Mouse (Mus musculus) hindbrain, embryonic 13.5 days (tissue): Measurements from ENCODE around the gene Nfrkb. TPM values are rescaled to one million over a fixed set of nuclear protein-coding genes. Genes with fewer than 3 reads are reported as not detected.

Experiments used
- ATAC-seq: fragments of 200-750 bp; cut with Nextera tagmentation; 2 replicates; pipeline ENCODE4 v1.8.0; 2017; ENCODE audit warnings: moderate TSS enrichment; ENCODE audit not compliant: low FRiP score
- H3K27ac ChIP-seq: fragments of 300-500 bp; sonication (generic); 2 replicates; pipeline ENCODE4 v1.5.1; 2015; ENCODE audit warnings: inconsistent platforms, mild to moderate bottlenecking, moderate library complexity
- H3K27me3 ChIP-seq: fragments of 300-500 bp; sonication (generic); 2 replicates; pipeline ENCODE4 v1.6.1; 2015; ENCODE audit warnings: mild to moderate bottlenecking, inconsistent platforms
- H3K36me3 ChIP-seq: fragments of 300-500 bp; sonication (generic); 2 replicates; pipeline ENCODE4 v1.6.1; 2015; ENCODE audit warnings: mild to moderate bottlenecking, inconsistent platforms
- H3K4me1 ChIP-seq: fragments of 300-500 bp; sonication (generic); replicated peaks from 2 replicates; pipeline ENCODE4 v1.6.1; 2015; ENCODE audit warnings: inconsistent platforms
- H3K4me2 ChIP-seq: fragments of 300-500 bp; sonication (generic); 2 replicates; pipeline ENCODE4 v1.6.1; 2015; ENCODE audit warnings: inconsistent platforms, mild to moderate bottlenecking, moderate library complexity
- H3K4me3 ChIP-seq: fragments of 300-500 bp; sonication (generic); 2 replicates; pipeline ENCODE4 v1.5.1; 2015; ENCODE audit warnings: mild to moderate bottlenecking, inconsistent platforms
- H3K9ac ChIP-seq: fragments of 300-500 bp; sonication (generic); 2 replicates; pipeline ENCODE4 v1.6.1; 2015; ENCODE audit warnings: mild to moderate bottlenecking, inconsistent platforms
- H3K9me3 ChIP-seq: fragments of 300-500 bp; sonication (generic); 2 replicates; pipeline ENCODE4 v1.6.1; 2016; ENCODE audit warnings: inconsistent platforms
- WGBS: fragments of 180-500 bp; shearing (Covaris S2); methylation state at CpG from one replicate; pipeline ENCODE4 v1.1.7; 2015; 5-methylcytosine and 5-hydroxymethylcytosine counted together
- polyA plus RNA-seq: library from polyadenylated mRNA; unstranded; fragments of >200 nt; fragmentation: Nextera tagmentation; extraction: Ambion mirVana; gene quantifications from 2 replicates; pipeline ENCODE4 v1.2.1, GENCODE M21; 2015

Nfrkb gene
- polyA plus RNA-seq, 1 experiment from 2014 or later: 28.3 TPM

DNA sequence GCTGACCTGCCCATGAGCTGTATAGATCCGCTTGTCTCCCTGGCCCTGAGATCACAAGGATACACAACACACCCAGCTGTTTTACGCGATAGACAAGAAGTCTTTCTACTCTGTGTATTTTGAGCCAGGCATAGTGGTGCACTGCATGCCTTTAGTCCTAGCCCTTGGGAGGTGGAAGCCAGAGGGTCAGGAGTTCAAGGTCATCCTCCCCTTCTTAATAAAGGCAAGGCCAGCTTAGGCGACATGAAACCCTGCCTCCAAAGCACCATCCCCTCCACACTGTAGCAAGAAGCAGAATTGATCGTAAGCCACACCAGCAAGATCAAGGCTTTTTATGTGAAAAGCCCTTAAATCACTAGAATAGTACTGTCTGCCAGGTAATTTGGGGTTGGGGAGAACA, 45.8 kb downstream of the Nfrkb start:
- Histone ChIP-seq H3K4me2 (no peak overlapping the region), H3K27ac (no peak overlapping the region), H3K36me3 (no peaks in the 10 kb centered on the region), H3K9me3 (no peaks in the 10 kb centered on the region), H3K4me3 (no peak overlapping the region), H3K4me1 (no peaks in the 10 kb centered on the region), H3K9ac (no peak overlapping the region), H3K27me3 (no peaks in the 10 kb centered on the region)
- no peak for ATAC-seq
- WGBS: 88% methylated on average over 5 of the region's 5 CpGs

DNA sequence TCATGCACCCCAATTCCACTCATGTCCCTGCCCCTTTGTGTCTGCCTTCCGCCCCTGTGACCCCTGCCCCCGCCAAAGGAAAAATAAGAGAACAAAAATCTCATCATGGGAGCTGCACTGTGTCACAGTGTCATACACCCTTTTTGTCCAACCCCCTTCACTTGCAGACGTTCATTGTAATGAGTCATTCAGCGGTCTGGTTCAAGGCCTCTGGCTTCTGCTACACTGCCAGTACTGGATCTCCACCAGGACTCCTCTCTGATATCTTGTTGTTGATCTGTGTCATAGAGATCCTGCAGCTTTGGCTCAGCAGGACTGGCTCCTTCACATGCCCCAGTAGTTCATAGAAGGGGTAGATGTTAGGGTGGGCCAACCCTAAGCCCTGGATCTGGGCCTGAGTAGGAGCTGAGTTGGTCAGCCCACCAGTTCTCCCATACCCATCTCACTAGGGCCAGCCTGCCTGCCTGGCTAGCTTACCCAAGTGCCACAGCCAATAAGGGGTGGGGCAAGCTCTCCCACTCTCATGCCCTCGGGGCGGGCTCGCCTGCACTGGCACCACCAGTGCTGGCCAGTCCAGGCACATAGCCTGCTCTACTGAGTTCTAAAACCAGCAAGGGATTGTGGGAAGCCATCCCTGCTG, 46.5 kb downstream of the Nfrkb start:
- Histone ChIP-seq H3K9me3 (no peaks in the 10 kb centered on the region), H3K27me3 (no peaks in the 10 kb centered on the region), H3K9ac (no peak overlapping the region), H3K4me1 (no peaks in the 10 kb centered on the region), H3K4me2 (no peak overlapping the region), H3K36me3 (no peaks in the 10 kb centered on the region), H3K27ac (no peak overlapping the region), H3K4me3 (no peak overlapping the region)
- no peak for ATAC-seq
- WGBS: 82% methylated on average over 7 of the region's 7 CpGs

DNA sequence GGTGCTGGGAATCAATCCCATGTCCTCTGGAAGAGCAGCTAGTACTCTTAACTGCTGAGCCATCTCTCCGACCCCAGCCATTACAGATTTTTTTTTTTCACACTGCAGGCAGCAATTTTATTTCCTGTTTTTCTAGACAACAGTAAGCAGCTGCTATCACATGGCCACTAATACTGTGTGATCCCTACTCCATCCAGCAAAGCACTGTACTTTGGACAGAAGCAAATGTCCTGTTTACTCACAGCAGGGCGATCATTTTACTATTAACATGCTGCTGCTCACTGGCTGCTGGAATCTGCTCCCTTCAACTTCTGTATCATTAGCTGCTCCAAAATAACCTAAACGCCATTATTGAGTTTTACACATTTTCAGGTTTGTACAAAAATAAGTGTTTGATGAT, 47.4 kb downstream of the Nfrkb start:
- H3K4me1 ChIP-seq: no peaks in the 10 kb centered on the region
- no peak overlapping the region for H3K9ac ChIP-seq
- H3K9me3 ChIP-seq: no peaks in the 10 kb centered on the region
- H3K27me3 ChIP-seq: no peaks in the 10 kb centered on the region
- H3K27ac ChIP-seq: no peak overlapping the region
- H3K4me2 ChIP-seq: no peak overlapping the region
- no peak for ATAC-seq
- H3K4me3 ChIP-seq: no peak overlapping the region
- H3K36me3 ChIP-seq: no peaks in the 10 kb centered on the region
- WGBS: 88% methylated on average over 3 of the region's 3 CpGs

DNA sequence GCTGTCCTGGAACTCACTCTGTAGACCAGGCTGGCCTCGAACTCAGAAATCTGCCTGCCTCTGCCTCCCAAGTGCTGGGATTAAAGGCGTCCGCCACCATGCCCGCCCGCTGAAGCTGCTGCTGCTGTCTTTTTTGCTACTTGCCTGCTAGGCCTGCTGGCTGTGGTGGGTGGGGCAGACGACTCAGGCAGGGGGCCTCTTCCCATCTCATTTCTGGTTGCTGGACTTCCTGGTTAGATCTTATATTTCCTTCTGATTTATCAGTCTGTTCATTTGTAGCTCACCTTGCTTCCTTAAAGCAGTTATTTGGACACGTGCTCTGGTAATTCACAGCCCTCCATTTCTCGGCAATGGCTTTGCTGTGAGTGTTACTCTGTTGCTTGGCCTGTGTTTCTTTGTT, 49.4 kb downstream of the Nfrkb start:
- H3K27ac ChIP-seq: no peak overlapping the region

GRCm38 (mm10) chr9:31437861-31438260, 51.9 kb downstream of the Nfrkb start:
- 95% methylated on average over 6 of the region's 7 CpGs for WGBS
- Histone ChIP-seq H3K4me2 (no peak overlapping the region), H3K9ac (no peak overlapping the region), H3K27me3 (no peaks in the 10 kb centered on the region), H3K4me1 (no peaks in the 10 kb centered on the region), H3K4me3 (no peak overlapping the region), H3K27ac (no peak overlapping the region), H3K9me3 (no peaks in the 10 kb centered on the region), H3K36me3 (no peaks in the 10 kb centered on the region)
- no peak for ATAC-seq

More for the DNA sequence above, 49.4 kb downstream of the Nfrkb start:
- Histone ChIP-seq H3K27me3 (no peaks in the 10 kb centered on the region), H3K4me1 (no peaks in the 10 kb centered on the region), H3K4me3 (no peak overlapping the region), H3K4me2 (no peak overlapping the region), H3K9me3 (no peaks in the 10 kb centered on the region), H3K36me3 (no peaks in the 10 kb centered on the region), H3K9ac (no peak overlapping the region)
- 84% methylated on average over 8 of the region's 8 CpGs for WGBS
- ATAC-seq: no peak

DNA sequence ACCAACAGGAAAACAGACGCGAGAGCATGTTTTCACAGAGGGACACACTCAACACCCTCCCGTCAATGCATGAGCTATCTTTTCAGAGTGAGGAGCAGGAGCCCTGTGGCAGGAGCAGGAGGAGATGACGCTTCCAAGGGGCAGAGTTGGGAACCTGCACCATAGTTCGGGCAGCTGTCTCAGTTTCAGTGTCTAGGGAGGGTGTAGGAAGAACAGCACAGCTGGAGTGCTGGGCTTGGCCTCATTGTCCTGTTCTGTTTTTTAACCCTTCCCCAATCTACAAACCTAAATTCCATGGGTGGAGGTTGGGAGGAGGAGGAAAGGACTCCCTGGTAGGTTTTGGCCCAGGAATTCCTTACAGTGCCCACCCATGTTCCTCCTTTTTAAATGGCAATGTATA, 52.8 kb downstream of the Nfrkb start:
- no peaks in the 10 kb centered on the region for H3K36me3 ChIP-seq
- H3K27ac ChIP-seq: no peak overlapping the region
- WGBS: 61% methylated on average over 5 of the region's 5 CpGs
- no peak for ATAC-seq
- H3K27me3 ChIP-seq: no peaks in the 10 kb centered on the region
- H3K9ac ChIP-seq: no peak overlapping the region
- no peak overlapping the region for H3K4me2 ChIP-seq
- no peaks in the 10 kb centered on the region for H3K4me1 ChIP-seq
- H3K9me3 ChIP-seq: no peaks in the 10 kb centered on the region
- no peak overlapping the region for H3K4me3 ChIP-seq

GRCm38 (mm10) chr9:31439341-31439740, 53.3 kb downstream of the Nfrkb start:
- Histone ChIP-seq H3K4me3 (no peak overlapping the region), H3K4me2 (no peak overlapping the region), H3K9ac (no peak overlapping the region), H3K36me3 (no peaks in the 10 kb centered on the region), H3K4me1 (no peaks in the 10 kb centered on the region), H3K27me3 (no peaks in the 10 kb centered on the region), H3K9me3 (no peaks in the 10 kb centered on the region), H3K27ac (no peak overlapping the region)
- ATAC-seq: no peak
- 86% methylated on average over 6 of the region's 6 CpGs for WGBS

DNA sequence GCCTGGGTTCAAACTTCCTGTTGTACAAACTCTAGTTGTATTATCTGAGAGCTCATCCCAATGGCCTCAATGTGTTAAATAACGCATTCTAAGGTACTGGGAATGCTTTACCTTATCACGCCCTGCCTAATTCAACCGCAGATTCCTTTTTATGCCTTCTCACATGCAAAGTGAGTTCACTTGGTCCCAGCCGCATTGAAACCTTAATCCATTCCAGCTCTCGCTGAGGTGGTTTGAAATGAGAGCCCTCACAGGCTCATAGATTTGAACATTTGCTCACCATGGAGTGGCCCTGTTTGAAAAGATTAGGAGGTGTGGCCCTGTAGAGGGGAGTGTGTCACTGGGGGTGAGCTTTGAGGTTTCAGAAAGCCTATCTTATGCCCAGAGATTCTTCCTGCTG, 54.4 kb downstream of the Nfrkb start:
- H3K27ac ChIP-seq: no peak overlapping the region
- no peaks in the 10 kb centered on the region for H3K36me3 ChIP-seq
- no peak overlapping the region for H3K4me2 ChIP-seq
- 92% methylated on average over 5 of the region's 5 CpGs for WGBS
- H3K4me3 ChIP-seq: no peak overlapping the region
- H3K27me3 ChIP-seq: no peaks in the 10 kb centered on the region
- no peaks in the 10 kb centered on the region for H3K4me1 ChIP-seq
- no peak overlapping the region for H3K9ac ChIP-seq
- no peak for ATAC-seq
- no peaks in the 10 kb centered on the region for H3K9me3 ChIP-seq

DNA sequence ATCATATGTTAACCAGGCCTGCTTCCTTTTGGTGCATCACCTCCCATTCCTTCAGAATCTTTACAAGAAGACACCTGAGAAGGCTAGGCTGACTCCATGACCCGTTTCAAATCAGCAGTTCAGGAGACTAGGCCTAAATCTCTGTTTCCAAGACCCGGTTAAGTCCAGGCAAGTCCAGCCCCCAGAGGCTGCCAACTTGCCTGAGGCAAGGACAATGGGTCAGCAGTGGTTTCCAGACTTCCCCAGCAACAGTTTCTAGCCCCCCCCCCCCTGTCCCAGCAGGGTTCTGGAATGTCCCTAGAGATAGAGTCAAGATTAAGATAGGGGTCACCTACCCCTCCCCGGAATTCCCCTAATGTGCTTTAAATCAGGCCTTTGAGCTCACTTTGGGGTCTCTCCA, 55.5 kb downstream of the Nfrkb start:
- Histone ChIP-seq H3K9me3 (no peaks in the 10 kb centered on the region), H3K4me1 (no peaks in the 10 kb centered on the region)

GRCm38 (mm10) chr9:31444236-31444635, 58.2 kb downstream of the Nfrkb start:
- no peak overlapping the region for H3K4me3 ChIP-seq
- no peaks in the 10 kb centered on the region for H3K27me3 ChIP-seq
- no peak overlapping the region for H3K4me2 ChIP-seq
- ATAC-seq: no peak
- no peaks in the 10 kb centered on the region for H3K4me1 ChIP-seq
- WGBS: 88% methylated on average over 8 of the region's 8 CpGs
- no peaks in the 10 kb centered on the region for H3K9me3 ChIP-seq
- no peak overlapping the region for H3K27ac ChIP-seq
- H3K9ac ChIP-seq: no peak overlapping the region
- no peaks in the 10 kb centered on the region for H3K36me3 ChIP-seq

More for the DNA sequence above, 55.5 kb downstream of the Nfrkb start:
- ATAC-seq: no peak
- no peak overlapping the region for H3K9ac ChIP-seq
- H3K4me2 ChIP-seq: no peak overlapping the region
- no peaks in the 10 kb centered on the region for H3K27me3 ChIP-seq
- WGBS: 86% methylated on average over 3 of the region's 3 CpGs
- no peaks in the 10 kb centered on the region for H3K36me3 ChIP-seq
- no peak overlapping the region for H3K4me3 ChIP-seq
- H3K27ac ChIP-seq: no peak overlapping the region

- no peak overlapping the region for H3K4me2 ChIP-seq
- H3K9me3 ChIP-seq: no peaks in the 10 kb centered on the region
- no peak overlapping the region for H3K4me3 ChIP-seq
- H3K9ac ChIP-seq: no peak overlapping the region
- WGBS: 91% methylated on average over 7 of the region's 7 CpGs
- H3K4me1 ChIP-seq: no peaks in the 10 kb centered on the region
- H3K36me3 ChIP-seq: no peaks in the 10 kb centered on the region
- H3K27me3 ChIP-seq: no peaks in the 10 kb centered on the region
- no peak for ATAC-seq
- no peak overlapping the region for H3K27ac ChIP-seq
Measured at GRCm38 (mm10) chr9:31449145-31449772, 63.3 kb downstream of the Nfrkb start.

DNA sequence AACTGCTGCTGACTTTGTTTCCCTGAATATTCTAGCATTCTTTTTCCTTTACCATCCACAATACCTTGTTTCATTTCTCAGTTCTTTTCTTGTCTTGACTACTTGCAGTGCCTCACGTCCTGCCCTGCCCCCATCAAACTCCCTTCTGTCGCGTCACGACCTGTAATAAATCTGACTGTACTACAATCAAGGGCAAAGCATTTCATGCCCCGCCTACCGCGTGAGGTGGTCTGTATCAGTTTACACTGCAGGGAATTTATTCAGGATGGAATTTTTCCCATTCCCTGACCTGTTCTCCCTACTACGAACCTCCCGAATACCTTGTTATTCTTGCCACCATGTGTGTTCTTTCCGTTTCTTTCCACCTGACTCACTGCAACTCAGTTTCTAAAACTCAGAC, 66.2 kb downstream of the Nfrkb start:
- Histone ChIP-seq H3K4me3 (no peak overlapping the region), H3K4me2 (no peak overlapping the region), H3K27ac (no peak overlapping the region), H3K27me3 (no peaks in the 10 kb centered on the region), H3K4me1 (no peaks in the 10 kb centered on the region), H3K9me3 (no peaks in the 10 kb centered on the region), H3K36me3 (no peaks in the 10 kb centered on the region), H3K9ac (no peak overlapping the region)
- WGBS: 77% methylated on average over 10 of the region's 10 CpGs
- ATAC-seq: no peak

DNA sequence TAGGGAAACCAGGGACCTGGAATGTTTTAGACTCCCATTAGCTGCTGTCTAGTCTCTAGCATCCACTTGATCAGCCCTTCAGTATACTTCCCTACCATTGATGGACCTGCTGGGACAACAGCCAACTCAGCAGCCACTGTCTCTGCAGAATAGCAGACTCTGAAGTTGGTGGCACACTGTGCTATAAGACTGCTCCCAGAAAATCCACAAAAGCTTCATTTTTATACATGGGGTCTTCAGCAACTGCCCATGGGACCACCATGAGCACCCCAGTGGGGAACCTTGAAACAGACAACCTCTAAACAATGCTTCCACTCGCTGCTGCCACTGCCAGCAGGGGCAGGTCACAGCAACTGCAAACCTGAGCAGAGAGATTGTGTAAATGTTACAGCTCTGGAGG, 68.4 kb downstream of the Nfrkb start:
- no peak overlapping the region for H3K27ac ChIP-seq
- 46% methylated on average over 1 of the region's 1 CpGs for WGBS
- no peak for ATAC-seq
- no peak overlapping the region for H3K4me3 ChIP-seq
- H3K27me3 ChIP-seq: no peaks in the 10 kb centered on the region
- no peaks in the 10 kb centered on the region for H3K4me1 ChIP-seq
- no peak overlapping the region for H3K4me2 ChIP-seq
- H3K36me3 ChIP-seq: no peaks in the 10 kb centered on the region
- H3K9me3 ChIP-seq: no peaks in the 10 kb centered on the region
- H3K9ac ChIP-seq: no peak overlapping the region
